Mouse (Mus musculus) heart, adult 10 weeks (tissue): Measurements from ENCODE around the gene Olfr324. TPM values are rescaled to one million over a fixed set of nuclear protein-coding genes. Genes with fewer than 3 reads are reported as not detected.

ENCODE experiments used
- polyA plus RNA-seq: library from polyadenylated mRNA; stranded (reverse); fragments of 350-450 nt; fragmentation: Illumina TruSeq; extraction: RNeasy Lipid Tissue Mini Kit (QIAGEN cat#74804); gene quantifications from one replicate; pipeline ENCODE4 v1.2.3, GENCODE M21; 2014; ENCODE audit warnings: low read depth, low replicate concordance

Olfr324 gene
- polyA plus RNA-seq: not detected

DNA sequence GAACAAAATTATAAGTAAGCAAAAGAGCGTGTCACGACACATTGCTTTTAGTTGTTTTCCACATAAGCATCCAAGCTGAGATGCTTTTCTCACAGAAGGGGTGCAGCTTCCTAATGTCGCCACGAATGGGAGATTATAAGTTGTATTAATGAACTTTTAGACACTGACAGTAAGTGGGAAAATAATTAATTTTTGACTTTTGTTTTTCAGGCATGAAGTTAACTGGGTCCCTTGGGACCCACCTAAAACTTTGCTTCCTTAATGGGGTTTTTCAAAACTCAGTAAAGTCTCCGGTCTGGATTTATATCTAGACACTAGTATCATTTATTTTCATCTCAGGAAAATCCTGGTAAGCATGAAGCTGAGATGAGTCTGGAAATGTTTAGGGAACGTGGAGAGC is at the start of gene Olfr324:
TSS of gene Olfr324 (plus strand) at position 301 of the 400 bp plus-strand sequence.

DNA sequence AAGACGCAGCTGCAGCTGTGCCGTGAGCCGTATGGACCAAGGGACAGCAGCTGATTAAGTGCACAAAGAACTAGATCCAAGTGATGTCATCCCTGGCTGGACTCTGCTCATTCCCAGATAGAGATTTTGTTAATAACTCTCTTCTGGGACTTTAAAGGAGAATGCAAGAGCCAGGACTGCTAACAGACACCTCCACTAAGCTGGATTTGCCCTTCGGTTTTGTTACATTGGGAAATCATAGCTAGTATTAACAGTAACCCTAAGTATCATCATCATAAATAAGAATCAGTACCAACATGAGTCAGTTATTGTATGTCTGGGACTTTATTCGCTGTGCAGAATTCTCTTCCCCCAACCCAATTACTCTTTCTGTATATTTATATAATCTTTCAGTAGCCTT is 48.6 kb upstream of the Olfr324 start, which contains the start of gene Olfr329-ps:
TSS of gene Olfr329-ps (minus strand) at position 101 of the 400 bp plus-strand sequence.

DNA sequence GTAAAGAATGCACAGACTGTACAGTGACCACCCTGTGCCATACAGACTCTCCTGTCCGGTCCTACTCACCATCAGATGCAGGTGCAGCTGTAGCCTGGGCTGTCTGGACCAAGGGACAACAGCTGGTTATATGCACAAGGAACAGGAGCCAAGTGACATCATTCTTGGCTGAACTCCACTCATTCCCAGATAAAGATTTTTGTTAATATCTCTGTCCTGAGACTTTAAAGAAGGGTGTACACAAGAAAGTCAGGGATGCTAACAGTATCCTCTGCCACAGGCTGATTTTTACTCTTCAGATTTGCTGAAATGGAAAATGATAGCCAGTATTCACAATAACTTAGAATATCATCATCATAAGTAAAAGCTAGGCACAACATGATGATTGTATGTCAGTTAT is 39.4 kb upstream of the Olfr324 start, which contains the start of gene Olfr328:
TSS of gene Olfr328 (minus strand) at position 101 of the 400 bp plus-strand sequence.

DNA sequence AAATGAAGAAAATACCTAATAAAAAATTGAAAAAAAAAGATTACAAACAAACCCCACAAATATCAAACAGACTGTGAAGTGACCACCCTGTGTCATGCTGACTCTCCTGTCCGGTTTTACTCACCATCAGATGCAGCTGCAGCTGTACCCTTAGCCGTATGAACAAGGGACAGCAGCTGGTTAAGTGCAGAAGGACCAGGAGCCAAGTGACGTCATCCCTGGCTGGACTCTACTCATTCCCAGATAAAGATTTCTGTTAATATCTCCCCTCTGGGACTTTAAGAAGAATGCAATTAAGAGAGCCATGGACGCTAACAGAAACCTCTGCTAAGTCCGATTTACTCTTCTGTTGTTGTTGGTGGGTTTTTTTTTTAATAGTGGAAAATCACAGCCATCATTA is 24.5 kb upstream of the Olfr324 start, which contains the start of gene Olfr224:
TSS of gene Olfr224 (minus strand) at position 149 of the 400 bp plus-strand sequence.

DNA sequence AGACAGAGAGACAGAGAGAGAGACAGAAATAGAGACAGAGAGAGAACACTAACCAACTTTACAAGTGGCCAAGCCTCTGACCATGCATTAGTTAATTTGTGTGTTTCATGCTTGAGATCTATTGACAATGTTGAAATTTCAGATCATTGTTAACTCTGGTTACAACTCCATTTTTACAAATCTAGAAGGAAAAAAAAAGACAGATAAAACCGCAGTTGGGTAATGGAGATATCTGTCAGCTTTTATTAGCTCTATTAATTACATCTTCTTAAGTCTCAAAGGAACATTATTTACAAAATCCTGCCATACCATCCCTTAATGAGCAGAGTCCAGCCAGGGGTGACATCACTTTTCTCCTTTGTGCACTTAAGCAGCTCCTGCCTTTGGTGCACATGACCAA is 17.5 kb upstream of the Olfr324 start, which contains the start of gene Olfr325:
TSS of gene Olfr325 (plus strand) at position 301 of the 400 bp plus-strand sequence.

DNA sequence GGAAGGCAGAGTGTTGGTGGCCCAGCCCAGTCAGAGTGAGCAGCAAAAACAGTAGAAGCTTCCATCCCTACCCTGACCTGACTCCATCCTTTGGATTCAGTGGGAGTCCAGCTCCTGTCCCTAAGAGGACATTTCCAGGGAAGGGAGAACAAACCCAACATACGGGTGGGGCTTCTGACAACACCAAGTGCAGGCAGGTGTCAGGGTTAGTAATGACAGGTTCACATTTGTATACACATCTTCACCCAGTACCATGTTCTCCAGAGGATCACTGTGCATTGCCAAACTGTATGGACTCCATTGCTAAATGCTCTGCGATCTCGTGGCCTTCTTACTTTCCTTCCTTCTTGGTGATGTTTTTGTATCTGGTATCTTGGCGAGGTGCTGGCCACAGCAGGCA is 21.1 kb downstream of the Olfr324 start, which contains the start of gene 2210407C18Rik:
TSS of gene 2210407C18Rik (minus strand) at position 101 of the 400 bp plus-strand sequence.

DNA sequence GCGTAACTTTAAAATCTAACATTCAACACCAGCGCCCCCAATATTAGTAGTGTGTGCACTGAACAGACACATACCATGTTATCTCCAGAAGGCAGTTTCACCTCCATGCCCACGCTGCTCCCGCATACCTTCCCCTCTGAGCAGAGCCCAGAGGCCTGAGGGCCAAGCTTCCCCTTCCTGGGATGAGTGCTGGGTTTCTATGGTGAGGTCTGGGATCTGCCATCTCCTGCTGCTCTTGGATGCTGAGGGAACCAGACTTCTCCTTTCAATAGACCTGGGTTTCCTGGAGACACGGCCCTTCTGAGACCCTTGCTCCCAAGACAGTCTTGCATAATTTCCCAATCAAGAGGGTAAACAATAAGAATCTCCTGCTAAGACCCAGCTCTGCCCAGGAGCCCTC is 35.5 kb downstream of the Olfr324 start, which contains the start of gene Olfr323:
TSS of gene Olfr323 (minus strand) at position 101 of the 400 bp plus-strand sequence.

DNA sequence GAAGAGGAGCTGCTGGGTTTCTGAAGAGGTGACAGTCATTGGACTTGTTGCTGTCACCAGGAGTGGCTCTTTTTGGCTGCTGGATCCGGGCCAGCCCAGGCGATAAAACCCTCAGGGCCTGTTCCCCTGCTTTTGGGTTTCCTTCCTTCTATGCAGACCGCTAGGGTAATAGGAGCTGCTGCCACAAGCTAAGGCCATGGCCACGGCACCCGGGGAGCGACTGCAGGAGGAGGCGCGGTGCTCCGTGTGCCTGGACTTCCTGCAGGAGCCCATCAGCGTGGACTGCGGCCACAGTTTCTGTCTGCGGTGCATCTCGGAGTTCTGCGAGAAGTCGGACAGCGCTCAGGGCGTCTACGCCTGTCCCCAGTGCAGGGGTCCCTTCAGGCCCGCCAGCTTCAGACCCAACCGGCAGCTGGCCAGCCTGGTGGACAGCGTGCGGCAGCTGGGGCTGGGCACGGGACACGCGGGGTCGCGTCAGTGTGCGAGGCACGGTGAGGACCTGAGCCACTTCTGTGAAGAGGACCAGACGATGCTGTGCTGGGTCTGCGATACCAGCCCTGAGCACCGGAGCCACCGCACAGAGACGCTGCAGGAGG is 45.5 kb downstream of the Olfr324 start, which contains the start of gene Trim58:
TSS of gene Trim58 (plus strand) at position 194 of the 596 bp plus-strand sequence.

Other genes with a start within 250 kb of the Olfr324 start
- gene Lypd8, start 216.1 kb upstream of the Olfr324 start, polyA plus RNA-seq: not detected
- not detected for gene 1810065E05Rik, start 174.0 kb upstream of the Olfr324 start, polyA plus RNA-seq
- not detected for gene Gm12253, start 162.6 kb upstream of the Olfr324 start, polyA plus RNA-seq
- gene Lypd9, start 142.2 kb upstream of the Olfr324 start, polyA plus RNA-seq: not detected
- gene Olfr30, start 132.8 kb upstream of the Olfr324 start, polyA plus RNA-seq: not detected
- not detected for gene Olfr332, start 102.6 kb upstream of the Olfr324 start, polyA plus RNA-seq
- gene Olfr331, start 92.5 kb upstream of the Olfr324 start, polyA plus RNA-seq: not detected
- not detected for gene Olfr330, start 60.3 kb upstream of the Olfr324 start, polyA plus RNA-seq
- not detected for gene Olfr329-ps, start 48.7 kb upstream of the Olfr324 start, polyA plus RNA-seq
- not detected for gene Olfr328, start 39.5 kb upstream of the Olfr324 start, polyA plus RNA-seq
- gene Olfr224, start 24.6 kb upstream of the Olfr324 start, polyA plus RNA-seq: not detected
- gene Olfr325, start 17.4 kb upstream of the Olfr324 start, polyA plus RNA-seq: not detected
- gene 2210407C18Rik, start 21.0 kb downstream of the Olfr324 start, polyA plus RNA-seq: 21.0 TPM
- gene Olfr323, start 35.4 kb downstream of the Olfr324 start, polyA plus RNA-seq: not detected
- not detected for gene Trim58, start 45.4 kb downstream of the Olfr324 start, polyA plus RNA-seq
- not detected for gene Olfr322, start 63.7 kb downstream of the Olfr324 start, polyA plus RNA-seq
- not detected for gene Olfr320, start 86.0 kb downstream of the Olfr324 start, polyA plus RNA-seq
- gene Olfr319, start 104.0 kb downstream of the Olfr324 start, polyA plus RNA-seq: not detected
- gene Olfr318, start 128.9 kb downstream of the Olfr324 start, polyA plus RNA-seq: not detected
- gene Olfr317, start 144.1 kb downstream of the Olfr324 start, polyA plus RNA-seq: not detected
- not detected for gene Olfr316, start 157.6 kb downstream of the Olfr324 start, polyA plus RNA-seq
- gene Olfr315, start 178.1 kb downstream of the Olfr324 start, polyA plus RNA-seq: not detected
- gene Olfr314, start 187.8 kb downstream of the Olfr324 start, polyA plus RNA-seq: not detected
- not detected for gene Fam183b, start 206.8 kb downstream of the Olfr324 start, polyA plus RNA-seq
- not detected for gene Olfr313, start 219.9 kb downstream of the Olfr324 start, polyA plus RNA-seq
- not detected for gene Olfr312, start 234.1 kb downstream of the Olfr324 start, polyA plus RNA-seq
- gene Olfr311, start 244.1 kb downstream of the Olfr324 start, polyA plus RNA-seq: not detected